Mouse (Mus musculus) liver, embryonic 11.5 days (tissue): ENCODE measurements around the gene Plekhg2. TPM values are rescaled to one million over a fixed set of nuclear protein-coding genes. Genes with fewer than 3 reads are reported as not detected.
"Not testable (repeated sequence)": the region's sequence is repeated elsewhere in the genome, so short reads cannot be mapped to it uniquely, and the experiment has no call there.

ENCODE experiments used
- ATAC-seq: fragments of 200-750 bp; cut with Nextera tagmentation; replicated peaks from 2 replicates; pipeline ENCODE4 v1.8.0; 2017; ENCODE audit warnings: moderate number of reproducible peaks, mild to moderate bottlenecking, moderate TSS enrichment, moderate library complexity; ENCODE audit not compliant: low FRiP score
- DNase-seq: peaks from one replicate; pipeline ENCODE4 v3.0.0-alpha.2; 2017; ENCODE audit warnings: low spot score
- H3K27ac ChIP-seq: fragments of 300-500 bp; sonication (generic); 2 replicates; pipeline ENCODE4 v1.5.1; 2014; ENCODE audit warnings: mild to moderate bottlenecking, low read depth, low read length, control low read depth
- H3K27me3 ChIP-seq: fragments of 300-500 bp; sonication (generic); replicated peaks from 2 replicates; pipeline ENCODE4 v1.6.1; 2014; ENCODE audit warnings: low read length, mixed read lengths; ENCODE audit not compliant: control insufficient read depth, insufficient read depth
- H3K36me3 ChIP-seq: fragments of 300-500 bp; sonication (generic); 2 replicates; pipeline ENCODE4 v1.6.1; 2014; ENCODE audit warnings: mild to moderate bottlenecking, low read length, moderate library complexity, mixed read lengths; ENCODE audit not compliant: control insufficient read depth, insufficient read depth
- H3K4me1 ChIP-seq: fragments of 300-500 bp; sonication (generic); replicated peaks from 2 replicates; pipeline ENCODE4 v1.6.1; 2014; ENCODE audit warnings: low read length, mixed read lengths; ENCODE audit not compliant: control insufficient read depth, insufficient read depth
- H3K4me2 ChIP-seq: fragments of 300-500 bp; sonication (generic); 2 replicates; pipeline ENCODE4 v1.6.1; 2014; ENCODE audit warnings: mild to moderate bottlenecking, control low read depth, moderate library complexity
- H3K4me3 ChIP-seq: fragments of 300-500 bp; sonication (generic); 2 replicates; pipeline ENCODE4 v1.5.1; 2014; ENCODE audit warnings: low read depth, low read length, control low read depth
- H3K9ac ChIP-seq: fragments of 300-500 bp; sonication (generic); 2 replicates; pipeline ENCODE4 v1.6.1; 2014; ENCODE audit warnings: low read depth, low read length, control low read depth
- H3K9me3 ChIP-seq: fragments of 300-500 bp; sonication (generic); 2 replicates; pipeline ENCODE4 v1.6.1; 2016; ENCODE audit warnings: low read length, inconsistent platforms, mixed read lengths; ENCODE audit not compliant: control insufficient read depth
- WGBS: fragments of 180-500 bp; shearing (Covaris S2); extraction: QIAGEN DNeasy Blood & Tissue Kit; methylation state at CpG from one replicate; pipeline ENCODE4 v1.1.7; 2014; 5-methylcytosine and 5-hydroxymethylcytosine counted together
- polyA plus RNA-seq: library from polyadenylated mRNA; unstranded; fragments of >200 nt; fragmentation: Nextera tagmentation; extraction: Ambion mirVana; gene quantifications from 2 replicates; pipeline ENCODE4 v1.2.1, GENCODE M21; 2014

The Plekhg2 gene
- polyA plus RNA-seq, 1 experiment from 2014 or later: 34.4 TPM

DNA sequence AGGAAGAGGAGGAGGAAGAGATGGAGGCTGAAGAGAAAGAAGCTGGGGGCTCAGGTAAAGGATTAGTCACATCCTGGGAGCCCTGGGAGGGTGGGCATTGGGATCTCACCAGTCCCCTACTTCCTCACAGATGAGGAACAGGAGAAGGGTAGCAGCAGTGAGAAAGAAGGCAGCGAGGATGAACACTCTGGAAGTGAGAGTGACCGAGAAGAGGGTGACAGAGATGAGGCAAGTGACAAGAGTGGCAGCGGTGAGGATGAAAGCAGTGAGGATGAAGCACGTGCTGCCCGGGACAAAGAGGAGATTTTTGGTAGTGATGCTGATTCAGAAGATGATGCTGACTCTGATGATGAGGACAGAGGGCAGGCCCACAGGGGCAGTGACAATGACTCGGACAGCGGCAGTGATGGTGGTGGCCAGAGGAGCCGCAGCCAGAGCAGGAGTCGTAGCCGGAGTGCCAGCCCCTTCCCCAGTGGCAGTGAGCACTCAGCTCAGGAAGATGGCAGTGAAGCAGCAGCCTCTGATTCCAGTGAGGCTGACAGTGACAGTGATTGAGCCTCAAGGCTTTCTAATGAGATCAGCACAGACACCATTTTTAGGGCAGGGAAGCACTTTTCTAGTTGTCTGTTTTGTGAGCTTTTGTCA, 26.4 kb upstream of the Plekhg2 start:
- peaks cover under 1% of the 10 kb centered on the region for H3K4me1 ChIP-seq
- 88% methylated on average over 10 of the region's 10 CpGs for WGBS
- peaks cover 62% of the 10 kb centered on the region for H3K36me3 ChIP-seq
- H3K9me3 ChIP-seq: no peaks in the 10 kb centered on the region
- no peak overlapping the region for H3K4me3 ChIP-seq
- H3K4me2 ChIP-seq: no peak overlapping the region
- ATAC-seq: no peak
- DNase-seq: no peak
- H3K9ac ChIP-seq: no peak overlapping the region
- H3K27ac ChIP-seq: no peak overlapping the region
- no peaks in the 10 kb centered on the region for H3K27me3 ChIP-seq

DNA sequence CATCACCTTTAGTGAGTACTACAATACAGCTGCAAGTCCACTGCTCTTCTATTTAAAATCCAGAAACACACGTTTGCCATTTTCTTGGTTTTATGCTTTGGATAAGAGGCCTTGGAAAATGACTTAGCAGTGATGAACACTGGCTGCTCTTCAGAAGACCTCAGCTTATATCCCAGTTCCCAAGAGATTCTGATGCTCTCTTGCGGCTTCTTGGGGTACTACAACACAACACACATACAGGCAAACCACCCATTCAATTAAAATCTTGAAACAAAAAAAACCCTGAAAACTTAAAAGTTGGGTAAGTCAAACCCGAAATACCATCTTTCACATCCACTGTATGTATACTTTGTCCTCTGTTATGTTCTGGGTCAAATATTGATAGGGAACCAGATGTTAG, 25.6 kb upstream of the Plekhg2 start:
- Histone ChIP-seq H3K9me3 (no peaks in the 10 kb centered on the region), H3K9ac (no peak overlapping the region)

DNA sequence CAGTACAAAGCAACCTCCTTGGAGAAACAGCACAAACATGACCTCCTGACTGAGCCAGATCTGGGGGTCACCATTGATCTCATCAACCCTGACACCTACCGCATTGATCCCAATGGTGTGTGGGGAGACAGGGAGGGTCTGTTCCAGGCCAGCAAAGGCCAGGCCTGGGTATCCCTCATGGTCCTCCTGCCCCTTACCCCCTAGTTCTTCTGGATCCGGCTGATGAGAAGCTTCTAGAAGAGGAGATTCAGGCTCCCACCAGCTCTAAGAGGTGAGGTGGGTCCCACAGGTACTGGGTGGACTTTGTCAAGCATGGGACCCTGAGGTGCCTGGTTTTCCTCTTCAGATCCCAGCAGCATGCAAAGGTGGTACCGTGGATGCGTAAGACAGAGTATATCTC, 23.0 kb upstream of the Plekhg2 start:
- Histone ChIP-seq H3K36me3 (peaks cover 36% of the 10 kb centered on the region), H3K4me2 (no peak overlapping the region), H3K9ac (no peak overlapping the region), H3K27ac (no peak overlapping the region), H3K4me3 (no peak overlapping the region), H3K9me3 (no peaks in the 10 kb centered on the region), H3K4me1 (peaks cover 9% of the 10 kb centered on the region), H3K27me3 (no peaks in the 10 kb centered on the region)
- DNase-seq: no peak
- 92% methylated on average over 4 of the region's 4 CpGs for WGBS
- no peak for ATAC-seq

More for the DNA sequence above, 25.6 kb upstream of the Plekhg2 start:
- Histone ChIP-seq H3K4me1 (peaks cover 6% of the 10 kb centered on the region), H3K4me2 (no peak overlapping the region), H3K4me3 (no peak overlapping the region), H3K27ac (no peak overlapping the region), H3K27me3 (no peaks in the 10 kb centered on the region), H3K36me3 (peaks cover 54% of the 10 kb centered on the region)
- WGBS: 66% methylated on average over 3 of the region's 3 CpGs
- DNase-seq: no peak
- ATAC-seq: no peak

DNA sequence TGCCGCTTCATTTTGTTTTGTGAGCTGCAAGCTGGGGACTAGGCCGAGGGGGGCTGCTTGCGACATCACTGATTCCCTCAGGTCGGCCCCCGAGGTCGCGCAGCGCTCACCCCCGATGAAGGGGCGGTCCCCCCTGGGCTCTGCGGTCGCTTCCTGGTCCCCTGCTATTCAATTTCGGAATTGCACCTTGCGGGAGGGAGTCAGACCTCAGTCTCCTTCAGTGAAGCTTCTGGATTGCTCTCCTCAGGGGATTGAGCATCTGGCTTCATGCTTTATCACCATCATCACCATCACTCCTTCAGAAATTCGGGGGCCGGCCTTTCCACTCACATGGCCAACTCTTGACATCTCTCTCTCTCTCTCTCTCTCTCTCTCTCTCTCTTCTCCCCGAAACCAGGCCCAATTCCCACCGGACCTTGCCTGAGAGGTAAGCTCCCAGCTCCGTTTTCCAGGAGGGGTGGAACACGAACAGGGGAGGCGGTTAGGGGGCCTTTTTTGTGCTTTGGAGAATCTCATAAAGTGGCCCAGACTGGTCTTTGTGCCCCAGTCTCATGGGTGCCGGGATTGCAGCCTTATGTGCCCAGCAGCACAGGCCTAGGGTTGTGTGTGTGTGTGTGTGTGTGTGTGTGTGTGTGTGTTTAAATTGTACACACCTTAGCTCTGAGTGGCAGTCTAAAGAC, 21.0 kb upstream of the Plekhg2 start:
- Histone ChIP-seq H3K9me3 (no peaks in the 10 kb centered on the region), H3K4me3 (peak overlapping the region; percentile 96), H3K4me1 (peaks cover 9% of the 10 kb centered on the region), H3K9ac (peak overlapping the region; percentile 87), H3K36me3 (peaks cover 39% of the 10 kb centered on the region), H3K27me3 (no peaks in the 10 kb centered on the region), H3K4me2 (peak overlapping the region; percentile 94), H3K27ac (peak overlapping the region; percentile 57)
- peak; percentile 6; the same call in 1 of the 2 replicates for ATAC-seq
- no peak for DNase-seq
- 7% methylated on average over 22 of the region's 22 CpGs for WGBS

DNA sequence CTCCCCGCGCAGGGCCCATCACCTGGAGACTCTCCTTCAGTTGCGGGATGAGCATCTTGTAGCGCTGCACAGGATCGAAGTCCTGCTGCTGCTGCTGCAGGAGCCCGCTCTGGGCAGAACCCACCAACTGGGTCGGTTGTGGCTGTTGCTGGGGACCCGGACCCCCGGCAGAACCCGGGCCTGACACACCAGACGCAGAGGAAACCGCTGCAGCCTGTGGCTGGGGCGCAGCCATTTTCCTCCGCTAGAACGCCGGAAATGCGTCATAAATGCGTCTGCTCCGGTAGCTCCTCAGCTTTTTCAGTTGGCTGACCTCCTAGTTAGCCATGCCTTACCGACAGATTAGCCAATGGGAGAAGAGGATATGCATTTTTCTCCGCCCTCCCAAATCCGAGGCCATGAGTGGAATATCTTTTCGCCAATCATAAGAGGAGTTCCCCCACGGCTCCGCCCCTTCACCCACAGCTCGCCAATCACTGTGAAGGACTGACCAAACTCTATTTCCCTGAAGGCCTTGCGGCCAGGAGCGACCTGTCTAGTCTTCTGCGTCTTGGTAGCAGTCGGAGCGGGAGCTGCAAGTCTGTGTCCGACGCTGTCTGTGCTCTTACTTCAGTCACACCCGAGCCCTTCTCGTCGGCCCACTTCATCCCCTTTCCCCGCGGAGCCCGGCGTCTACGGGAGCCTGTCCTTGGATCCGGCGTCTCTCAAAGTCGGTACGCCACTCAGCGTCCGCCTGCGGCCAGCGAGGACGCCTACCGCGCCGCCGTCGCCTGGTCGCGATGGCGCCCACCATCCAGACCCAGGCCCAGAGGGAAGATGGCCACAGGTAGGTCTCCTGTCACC, 20.3 kb upstream of the Plekhg2 start, which contains the start of the genes Med29 and Paf1:
TSS of gene Med29 (minus strand) at position 280 of the 843 bp plus-strand sequence.
TSS of gene Paf1 (plus strand) at position 523 of the 843 bp plus-strand sequence.
- Histone ChIP-seq H3K4me1 (peaks cover 9% of the 10 kb centered on the region), H3K4me3 (peak within 1 kb of the TSS; percentile 96), H3K27ac (peak within 1 kb of the TSS; percentile 57), H3K27me3 (no peaks in the 10 kb centered on the region), H3K9ac (peak within 1 kb of the TSS; percentile 87), H3K36me3 (peaks cover 38% of the 10 kb centered on the region), H3K4me2 (peak within 1 kb of the TSS; percentile 94), H3K9me3 (no peaks in the 10 kb centered on the region)
- ATAC-seq (peak; percentile 97), DNase-seq (peak; percentile 90)
- under 1% methylated on average over 58 of the region's 58 CpGs for WGBS

DNA sequence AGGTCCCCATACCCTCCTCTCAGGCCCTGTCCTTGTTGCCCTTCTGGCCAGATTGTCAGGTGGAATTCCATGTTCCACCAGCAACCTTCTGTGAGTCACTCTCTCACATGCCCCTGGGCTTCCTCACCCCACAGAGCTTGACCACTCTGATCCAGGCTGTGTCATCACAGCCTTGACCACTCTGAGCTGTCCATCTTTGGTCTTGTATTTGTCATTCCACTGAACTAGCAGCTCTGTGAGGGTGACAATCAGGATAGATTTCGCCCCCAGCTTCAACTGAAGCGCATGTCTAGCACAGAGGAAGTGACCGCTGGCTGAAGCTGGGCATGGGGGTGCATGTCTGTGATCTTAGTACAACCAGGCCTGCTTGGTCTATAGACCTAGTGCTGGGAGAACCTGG, 17.9 kb upstream of the Plekhg2 start:
- H3K4me2 ChIP-seq: no peak overlapping the region
- H3K4me1 ChIP-seq: peaks cover 11% of the 10 kb centered on the region
- H3K27ac ChIP-seq: no peak overlapping the region
- WGBS: 92% methylated on average over 3 of the region's 3 CpGs
- no peak for DNase-seq
- no peak overlapping the region for H3K9ac ChIP-seq
- H3K4me3 ChIP-seq: peak overlapping the region; percentile 8; the same call in 1 of the 2 replicates
- no peak for ATAC-seq
- no peaks in the 10 kb centered on the region for H3K9me3 ChIP-seq
- peaks cover 25% of the 10 kb centered on the region for H3K36me3 ChIP-seq
- no peaks in the 10 kb centered on the region for H3K27me3 ChIP-seq

DNA sequence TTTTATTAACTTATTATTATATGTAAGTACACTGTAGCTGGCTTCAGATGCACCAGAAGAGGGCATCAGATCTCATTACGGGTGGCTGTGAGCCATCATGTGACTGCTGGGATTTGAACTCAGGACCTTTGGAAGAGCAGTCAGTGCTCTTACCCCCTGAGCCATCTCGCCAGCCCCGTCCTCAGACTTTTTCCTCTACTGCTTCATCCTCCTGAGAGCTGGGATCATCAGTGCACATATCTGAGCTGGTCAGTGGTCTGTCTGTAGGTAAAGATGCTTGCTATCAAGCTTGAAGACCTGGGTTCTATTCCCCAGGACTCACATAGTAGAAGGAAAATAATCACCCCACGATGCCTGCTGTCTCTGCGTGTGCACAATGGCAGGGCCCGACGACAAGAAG, 15.0 kb upstream of the Plekhg2 start:
- not testable (repeated sequence) for H3K9me3 ChIP-seq, H3K4me3 ChIP-seq, H3K9ac ChIP-seq, DNase-seq, ATAC-seq, H3K27me3 ChIP-seq, H3K27ac ChIP-seq, H3K4me2 ChIP-seq
- WGBS: 85% methylated on average over 7 of the region's 7 CpGs
- Histone ChIP-seq H3K4me1 (peaks cover 19% of the 10 kb centered on the region), H3K36me3 (peaks cover 19% of the 10 kb centered on the region)

DNA sequence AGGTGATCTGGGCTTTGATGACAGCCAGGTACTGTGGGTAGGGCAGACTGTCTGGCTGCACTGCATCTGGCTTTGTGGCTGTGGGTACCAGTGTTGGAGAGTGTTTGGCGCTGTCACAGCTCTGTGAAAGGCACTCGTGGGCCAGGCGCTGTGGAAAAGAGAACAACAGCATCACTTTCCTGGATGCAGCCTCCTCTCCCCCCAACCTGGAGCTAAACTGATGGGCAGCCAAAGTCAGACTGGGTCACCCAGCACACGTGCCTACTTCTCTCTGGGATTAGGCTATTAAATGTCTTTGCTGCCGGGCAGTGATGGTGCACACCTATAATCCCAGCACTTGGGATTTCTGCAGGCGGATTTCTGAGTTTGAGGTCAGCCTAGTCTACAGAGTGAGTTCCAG, 14.5 kb upstream of the Plekhg2 start:
- WGBS: 78% methylated on average over 6 of the region's 6 CpGs
- not testable (repeated sequence) for H3K4me2 ChIP-seq, H3K27me3 ChIP-seq, H3K9me3 ChIP-seq, H3K4me3 ChIP-seq, DNase-seq, H3K9ac ChIP-seq, H3K27ac ChIP-seq
- 0 out of 2 replicates have a peak, but pooled peaks have one; percentile 2 for ATAC-seq
- Histone ChIP-seq H3K4me1 (peaks cover 23% of the 10 kb centered on the region), H3K36me3 (peaks cover 19% of the 10 kb centered on the region)
